Mouse (Mus musculus) urinary bladder, postnatal 4 days (tissue): ENCODE data around the gene Ctnnd2.

Experiments
- DNase-seq, 2 experiments: peaks; one replicate each; pipeline ENCODE4 v3.0.0; 2021 to 2022; ENCODE audit warnings: low spot score in 2 of 2

Gene Ctnnd2

DNA sequence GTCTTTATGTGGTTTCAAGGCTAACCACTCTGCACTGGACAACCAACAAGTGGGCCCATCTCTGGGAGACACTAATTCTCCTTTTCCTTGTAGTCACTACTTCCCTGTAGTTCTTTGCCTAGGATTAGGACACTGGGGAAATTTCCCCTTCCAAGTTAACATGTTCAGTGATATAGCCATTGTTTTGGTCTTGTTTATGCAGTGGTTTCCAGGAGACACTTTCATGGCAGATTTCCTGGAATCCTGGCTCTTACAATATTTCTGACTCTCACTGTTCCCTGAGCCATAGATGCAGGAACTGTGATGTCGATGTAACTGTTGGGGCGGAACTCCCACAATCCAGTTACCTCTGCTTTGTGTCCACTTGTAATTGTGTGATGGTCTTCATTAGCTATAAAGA is 814.5 kb downstream of the Ctnnd2 start:
- DNase-seq = no peak

DNA sequence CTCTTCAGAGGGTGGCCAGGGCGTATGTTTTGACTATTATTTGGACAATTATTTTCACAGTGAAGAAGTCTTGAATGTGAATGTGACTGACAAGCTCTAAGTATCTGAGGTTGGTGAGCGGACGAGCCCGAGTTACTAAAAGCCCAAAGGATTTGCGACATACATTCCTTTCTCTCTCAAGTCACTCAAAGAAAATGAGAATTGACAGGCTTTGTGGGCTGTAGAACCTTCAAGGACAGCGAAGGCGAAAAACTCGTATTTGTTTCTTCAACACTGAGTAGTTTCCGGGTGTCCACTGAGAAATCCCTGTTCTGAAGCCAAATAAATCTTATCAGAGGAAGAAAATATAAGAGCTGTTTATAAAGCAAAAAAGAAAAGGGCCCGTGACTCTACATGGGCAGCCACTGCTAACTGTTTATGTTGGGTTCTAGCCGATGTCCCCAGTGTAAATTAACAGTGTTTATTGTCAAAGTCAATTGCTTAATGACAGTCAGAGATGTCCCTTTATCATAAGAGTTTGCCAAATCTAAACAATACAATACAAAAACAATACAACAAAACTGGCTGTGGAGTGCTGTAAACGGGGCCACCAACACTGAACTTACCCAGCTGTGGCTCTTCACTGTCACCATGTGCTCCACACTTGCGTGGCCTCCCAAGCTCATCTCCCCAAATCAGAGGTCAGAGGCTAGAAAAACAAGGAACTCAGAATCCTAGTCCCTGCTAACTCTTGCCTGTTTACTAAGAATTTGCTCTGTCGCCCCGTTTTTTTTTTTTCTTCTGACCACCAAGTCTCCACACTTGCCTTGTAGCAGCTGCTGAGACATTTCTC is 818.2 kb downstream of the Ctnnd2 start:
- no peak for DNase-seq

DNA sequence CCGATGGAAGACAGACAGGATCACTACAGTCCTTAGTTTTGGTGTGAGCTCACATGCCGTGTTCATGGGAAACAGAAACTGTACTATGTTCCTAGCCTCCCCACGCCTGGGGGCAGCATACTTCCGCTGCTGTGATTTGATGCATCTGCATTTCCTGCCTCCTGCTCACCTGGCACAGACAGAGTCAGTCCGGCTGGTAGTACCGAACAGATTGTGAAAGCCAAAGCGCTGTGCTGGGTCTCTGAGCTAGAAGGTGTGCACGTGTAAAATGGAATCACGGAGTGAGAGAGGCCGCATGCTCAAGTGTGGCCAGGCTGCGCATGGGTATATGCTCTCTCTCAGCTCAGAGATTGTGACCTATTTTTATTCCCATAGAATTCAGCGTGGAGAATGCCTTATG is 820.0 kb downstream of the Ctnnd2 start:
- DNase-seq = no peak

DNA sequence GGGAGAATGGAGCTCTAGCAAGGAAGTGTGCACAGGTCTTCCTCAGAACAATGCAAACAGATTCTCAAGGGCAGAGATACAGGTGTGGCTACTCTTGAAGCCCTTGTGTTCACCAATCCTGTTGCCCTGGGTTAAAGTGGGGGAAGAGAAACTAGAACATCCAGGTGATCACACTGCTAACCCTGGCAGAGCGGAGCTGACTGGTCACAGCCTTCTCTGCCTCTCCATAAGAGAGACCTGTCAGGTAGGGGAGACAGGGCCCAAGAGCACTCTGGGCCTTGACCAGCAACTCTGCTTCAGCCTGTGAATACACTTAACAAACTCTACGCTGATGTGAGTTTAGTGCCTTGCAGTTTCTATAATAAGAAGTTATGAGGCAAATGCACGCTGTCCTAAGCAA is 820.5 kb downstream of the Ctnnd2 start:
- no peak for DNase-seq

DNA sequence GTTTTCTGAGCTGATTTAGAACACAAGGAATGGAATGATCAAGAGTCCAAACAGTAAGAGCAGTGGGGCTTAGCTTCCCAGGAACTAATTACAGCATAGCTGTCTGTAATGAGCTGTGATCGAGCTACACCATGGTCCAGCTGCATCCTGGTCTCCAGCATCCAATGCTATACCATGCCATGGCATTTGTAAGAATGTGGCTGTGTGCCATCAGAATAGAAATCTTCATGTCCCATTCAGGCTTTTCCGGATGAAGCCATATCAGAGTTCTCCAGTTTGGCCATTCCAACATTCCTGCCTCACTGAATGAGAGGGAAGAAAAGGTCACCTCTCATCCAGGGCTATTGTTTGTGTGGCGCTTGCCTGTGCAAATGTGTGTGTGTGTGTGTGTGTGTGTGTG is 823.0 kb downstream of the Ctnnd2 start:
- DNase-seq = no peak

DNA sequence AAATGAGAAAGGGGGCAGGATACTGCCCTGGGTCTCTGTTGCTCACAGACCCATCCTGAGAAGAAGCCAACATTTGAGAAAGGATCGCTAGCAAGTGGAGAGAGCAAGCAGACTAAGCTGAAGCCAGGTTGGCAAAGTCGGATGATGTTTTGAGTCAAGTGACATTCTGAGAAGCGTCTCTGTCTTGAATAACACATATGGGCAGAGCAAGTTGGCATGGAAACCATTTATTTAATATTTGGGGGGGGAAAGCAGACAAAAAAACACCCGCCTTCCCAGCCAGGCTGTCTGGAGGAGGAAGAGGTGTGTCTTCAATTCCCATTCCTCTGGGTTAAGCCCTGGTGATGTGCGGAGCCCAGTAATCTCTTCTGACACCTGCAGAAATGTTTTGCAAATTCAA is 832.1 kb downstream of the Ctnnd2 start:
- DNase-seq = no peak

DNA sequence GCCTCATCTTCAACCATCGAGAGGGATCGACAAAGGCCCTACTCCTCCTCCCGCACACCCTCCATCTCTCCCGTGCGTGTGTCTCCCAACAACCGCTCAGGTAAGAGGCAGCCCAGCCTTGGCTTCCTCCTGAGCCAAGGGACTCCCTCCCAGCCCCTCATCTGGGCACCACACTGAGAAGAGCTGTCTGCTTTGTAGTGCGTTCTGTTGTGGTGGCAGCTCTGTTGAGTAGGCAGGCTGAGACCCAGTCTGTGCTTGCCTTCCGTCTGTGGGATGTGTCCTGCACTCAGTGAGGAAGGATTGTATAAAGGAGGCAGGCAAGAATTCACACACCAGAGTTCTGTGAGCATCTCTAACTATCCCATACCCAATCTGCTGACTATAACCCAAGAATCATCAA is 832.6 kb downstream of the Ctnnd2 start:
- DNase-seq = no peak

DNA sequence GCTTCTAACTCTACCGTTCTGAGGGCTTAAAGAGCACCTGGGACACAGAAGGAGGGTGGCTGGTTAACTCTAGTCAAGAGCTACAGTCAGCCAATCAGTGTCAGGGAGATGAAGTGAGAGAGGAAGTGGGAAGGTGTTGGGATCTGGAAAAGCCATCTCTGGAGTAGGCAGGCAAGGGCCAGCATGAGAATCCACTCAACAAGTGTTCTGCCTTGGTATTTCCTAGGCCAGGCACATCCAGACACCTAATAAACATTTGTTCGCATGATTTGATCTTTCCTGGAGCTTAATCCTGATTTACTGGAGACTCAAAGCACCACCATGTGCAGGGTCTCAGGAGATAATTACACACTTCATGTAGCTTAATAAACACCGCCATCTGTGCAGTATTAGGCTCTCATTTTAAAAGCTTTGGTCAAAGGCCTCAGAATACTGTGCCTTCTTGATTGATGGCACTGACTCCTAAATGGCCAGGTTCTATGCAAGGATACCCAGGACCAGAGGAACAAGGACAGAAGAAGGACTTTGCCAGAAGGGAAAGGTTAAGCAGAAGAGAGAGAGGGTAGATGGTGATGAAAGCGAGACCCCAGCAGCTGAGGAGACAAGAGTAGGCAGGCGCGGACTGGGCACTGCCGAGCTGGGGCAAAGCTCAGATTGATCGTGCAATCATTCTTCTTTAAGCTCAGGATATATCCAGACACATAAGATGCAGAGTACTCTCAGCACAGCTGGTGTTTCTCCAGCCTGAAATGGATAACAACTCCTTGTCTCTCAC is 833.8 kb downstream of the Ctnnd2 start:
- no peak for DNase-seq

DNA sequence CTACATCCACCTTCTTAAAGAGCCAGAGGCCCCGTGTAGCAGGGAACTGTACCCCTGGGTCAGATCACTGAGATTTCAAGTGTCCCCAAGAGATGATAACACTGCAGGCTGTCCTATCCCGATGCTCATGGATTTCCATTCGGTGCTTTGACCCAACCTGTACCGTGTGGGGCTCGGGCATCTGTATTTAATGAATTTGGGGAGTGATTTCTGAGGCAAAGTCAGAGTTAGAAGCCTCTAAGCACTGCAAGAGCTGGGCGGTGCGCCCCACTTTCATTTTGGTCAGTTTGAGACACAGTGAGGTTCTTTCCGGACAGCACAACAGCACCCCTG is 834.4 kb downstream of the Ctnnd2 start:
- DNase-seq = no peak

DNA sequence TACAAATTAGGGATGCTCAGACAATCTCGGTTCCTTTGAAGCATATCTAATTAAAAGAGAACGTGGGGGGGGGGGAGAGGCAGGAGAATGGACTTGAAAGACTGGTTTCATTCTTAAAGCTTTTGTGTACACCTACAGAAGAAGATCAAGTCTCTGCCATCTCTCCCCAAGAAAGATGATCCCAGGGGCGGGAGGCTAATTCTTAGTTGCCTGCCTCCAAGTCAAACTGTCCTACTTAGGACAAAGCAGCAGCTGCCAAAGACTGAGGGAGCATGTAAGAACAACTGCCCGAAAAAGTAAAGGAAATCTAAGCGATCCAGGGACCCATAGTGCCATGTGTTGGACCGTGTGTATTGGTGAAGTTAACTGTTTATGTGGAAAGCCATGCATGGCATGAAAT is 836.2 kb downstream of the Ctnnd2 start:
- DNase-seq = no peak

DNA sequence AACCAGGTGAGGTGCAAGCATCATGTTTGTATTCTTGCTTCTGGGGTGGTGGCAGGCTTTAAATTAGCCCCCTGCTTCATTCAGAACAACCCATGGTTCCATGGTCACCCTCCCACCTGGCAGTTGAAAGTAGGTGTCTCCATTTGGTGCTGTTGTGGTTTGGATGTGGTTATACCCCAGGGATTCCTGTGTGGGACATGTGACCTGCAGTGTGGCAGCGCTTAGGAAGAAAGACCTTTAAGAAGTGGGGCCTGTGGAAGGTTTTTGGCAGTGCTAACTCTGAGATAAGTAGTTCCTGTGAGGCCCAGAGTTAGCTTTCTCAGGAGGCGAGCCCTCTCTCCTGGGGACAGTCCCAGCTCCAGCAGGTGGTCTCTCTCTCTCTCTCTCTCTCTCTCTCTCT is 848.4 kb downstream of the Ctnnd2 start:
- no peak for DNase-seq

DNA sequence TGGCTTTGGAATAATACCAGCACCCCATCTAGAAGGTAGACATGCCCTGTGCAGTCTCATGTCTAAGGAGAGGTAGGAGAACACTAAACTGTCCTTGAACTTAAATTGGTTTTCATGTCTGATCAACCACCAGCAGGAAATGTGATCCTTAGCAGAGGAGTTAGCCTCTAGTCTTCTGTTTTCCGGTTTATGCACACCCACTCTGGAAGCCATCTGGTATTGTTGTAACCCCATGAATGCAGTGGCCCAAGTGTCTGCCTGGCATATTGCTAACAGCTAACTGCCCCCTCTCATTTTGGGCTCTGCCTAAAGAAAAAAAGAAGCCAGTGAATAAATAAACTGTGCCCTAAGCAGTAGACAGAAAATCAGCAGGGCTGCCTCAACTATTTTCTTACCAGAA is 849.6 kb downstream of the Ctnnd2 start:
- DNase-seq = no peak

DNA sequence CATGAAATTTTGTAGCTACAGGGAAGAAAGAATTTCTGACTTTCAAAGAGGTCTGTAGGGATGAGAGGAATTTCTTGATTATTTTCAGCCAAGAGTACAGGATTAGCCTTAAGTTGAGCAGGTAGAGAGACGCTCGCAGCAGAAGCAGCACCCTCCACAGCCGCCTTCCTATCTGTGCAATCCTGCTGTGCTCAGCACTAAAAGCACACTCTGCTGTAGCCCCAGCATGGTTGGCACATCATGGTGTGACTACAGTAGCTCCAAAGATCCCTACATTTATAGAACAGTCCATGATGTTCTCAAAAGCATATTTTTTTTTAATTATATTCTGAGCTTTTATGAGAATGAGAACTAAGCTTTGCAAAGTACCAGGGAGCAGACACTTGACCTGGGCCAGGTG is 850.1 kb downstream of the Ctnnd2 start:
- DNase-seq = no peak

DNA sequence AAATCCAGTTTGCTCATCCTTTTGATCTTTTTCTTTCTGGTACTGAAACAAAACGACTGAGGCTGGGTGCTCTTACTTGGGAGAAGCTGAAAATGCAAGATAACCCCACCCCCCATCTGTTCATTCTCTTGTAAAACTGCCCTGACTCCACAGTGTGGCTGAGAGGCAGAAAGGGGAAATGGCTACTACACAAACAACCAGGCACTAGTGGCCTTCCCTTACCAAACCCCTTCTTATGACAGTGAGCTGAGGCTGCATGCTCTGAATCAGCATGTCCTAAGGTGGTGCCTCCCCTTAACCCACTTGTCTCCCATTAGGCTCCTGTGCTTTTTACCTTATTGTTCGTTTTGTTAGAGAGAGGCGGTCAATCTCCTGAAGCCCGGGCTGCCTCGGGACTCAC is 851.4 kb downstream of the Ctnnd2 start:
- no peak for DNase-seq

DNA sequence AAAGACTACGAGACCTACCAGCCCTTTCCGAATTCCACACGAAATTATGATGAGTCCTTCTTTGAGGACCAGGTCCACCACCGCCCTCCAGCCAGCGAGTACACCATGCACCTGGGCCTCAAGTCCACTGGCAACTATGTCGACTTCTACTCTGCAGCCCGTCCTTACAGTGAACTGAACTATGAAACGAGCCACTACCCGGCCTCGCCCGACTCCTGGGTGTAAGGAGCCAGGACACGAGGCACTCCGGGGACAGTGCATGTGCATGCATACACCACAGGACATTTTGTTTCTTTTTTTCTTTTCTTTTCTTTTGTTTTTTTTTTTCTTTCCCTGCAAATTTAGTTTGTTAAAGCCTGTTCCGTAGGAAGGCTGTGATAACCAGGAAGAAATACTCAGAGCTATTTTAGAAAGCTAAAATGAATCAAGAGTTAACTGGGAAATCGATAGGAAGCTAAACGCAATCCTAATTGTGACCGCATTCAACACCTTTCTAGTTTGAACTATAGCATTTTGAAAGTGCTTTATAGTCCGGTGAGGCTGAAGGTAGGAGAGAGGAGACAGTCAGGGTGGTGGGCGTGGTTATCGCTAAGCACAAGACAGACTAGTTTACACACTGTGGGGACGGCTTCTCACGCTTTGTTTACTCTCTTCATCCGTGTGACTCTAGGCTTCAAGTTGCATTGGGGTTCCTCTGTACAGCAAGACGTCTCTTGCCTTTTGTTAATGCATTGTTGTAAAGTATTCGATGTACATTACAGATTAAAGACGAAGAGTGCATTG is 855.2 kb downstream of the Ctnnd2 start:
- DNase-seq = no peak

DNA sequence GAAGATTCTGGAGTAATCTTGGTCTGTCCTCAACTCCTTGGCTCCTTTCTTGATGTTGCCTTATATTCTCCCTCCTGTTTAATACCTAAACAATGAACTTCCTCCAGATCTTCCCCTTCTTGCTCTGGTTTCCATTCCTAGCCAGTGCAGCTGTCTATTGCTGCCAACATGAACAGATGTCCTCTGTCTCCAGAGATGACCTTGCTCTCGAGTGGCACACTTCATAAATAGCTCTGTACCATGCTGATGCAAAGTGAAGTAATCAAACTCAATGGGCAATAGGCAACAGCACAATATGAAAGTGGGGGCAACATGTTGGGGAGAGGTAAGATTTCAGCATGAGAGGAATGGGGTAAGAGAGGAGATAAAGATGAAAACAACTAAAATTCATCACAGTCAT is 872.6 kb downstream of the Ctnnd2 start:
- no peak for DNase-seq

DNA sequence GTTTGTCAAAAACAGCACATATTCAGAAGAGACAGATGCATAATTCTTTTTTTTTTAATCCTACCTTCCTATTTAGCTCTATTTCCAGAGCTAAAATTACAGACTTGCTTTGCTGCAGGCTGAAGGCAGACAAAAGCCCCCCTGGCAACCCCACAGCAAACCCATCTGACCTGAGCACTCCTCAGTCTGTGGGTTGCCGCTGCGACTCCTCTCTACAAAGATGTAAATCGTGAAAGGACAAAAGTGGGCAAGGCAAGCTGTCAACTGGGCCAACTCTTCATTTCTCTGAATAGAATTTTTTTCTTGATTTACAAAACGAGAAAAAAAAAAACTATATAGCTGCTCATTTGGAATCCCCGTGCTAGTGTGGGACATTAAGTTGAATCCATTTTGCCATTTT is 879.1 kb downstream of the Ctnnd2 start:
- DNase-seq = no peak

DNA sequence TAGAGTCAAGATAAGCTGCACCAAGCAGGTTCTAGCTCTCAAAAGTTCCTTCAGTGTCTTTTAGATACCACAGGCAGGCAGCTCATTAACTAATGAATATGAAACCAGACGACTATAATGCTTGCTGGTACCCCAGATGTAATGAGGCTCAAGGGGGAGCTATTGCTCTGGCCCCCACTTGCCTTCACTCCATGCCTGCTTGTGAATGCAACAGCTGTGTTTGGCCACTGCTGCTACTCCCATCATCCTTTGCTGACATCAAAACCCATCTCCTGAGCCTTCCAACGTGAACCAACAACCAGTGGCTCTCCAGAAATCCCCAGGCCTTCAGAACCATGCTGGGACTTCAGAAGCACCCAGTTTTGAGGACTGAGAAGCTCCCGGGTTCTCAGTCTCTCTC is 883.8 kb downstream of the Ctnnd2 start:
- DNase-seq = no peak

DNA sequence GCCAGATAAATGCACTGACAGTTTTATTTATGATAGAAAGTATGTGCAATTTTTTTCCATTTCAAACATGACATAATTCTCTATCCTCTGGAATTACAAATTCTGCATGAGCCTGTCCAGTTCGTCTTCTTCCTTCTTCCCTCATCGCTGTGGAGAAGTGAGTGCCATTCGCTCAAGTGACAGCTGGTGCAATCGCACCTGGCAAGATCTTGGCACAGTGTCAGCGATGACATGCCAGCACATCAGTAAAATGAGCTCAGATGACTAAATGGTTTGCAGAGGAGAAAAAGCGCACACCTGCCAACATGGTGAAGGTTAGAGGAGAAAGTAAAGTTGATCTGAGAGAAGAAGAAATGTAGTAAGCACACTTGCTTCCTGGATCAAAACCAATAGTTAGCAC is 885.9 kb downstream of the Ctnnd2 start:
- no peak for DNase-seq

DNA sequence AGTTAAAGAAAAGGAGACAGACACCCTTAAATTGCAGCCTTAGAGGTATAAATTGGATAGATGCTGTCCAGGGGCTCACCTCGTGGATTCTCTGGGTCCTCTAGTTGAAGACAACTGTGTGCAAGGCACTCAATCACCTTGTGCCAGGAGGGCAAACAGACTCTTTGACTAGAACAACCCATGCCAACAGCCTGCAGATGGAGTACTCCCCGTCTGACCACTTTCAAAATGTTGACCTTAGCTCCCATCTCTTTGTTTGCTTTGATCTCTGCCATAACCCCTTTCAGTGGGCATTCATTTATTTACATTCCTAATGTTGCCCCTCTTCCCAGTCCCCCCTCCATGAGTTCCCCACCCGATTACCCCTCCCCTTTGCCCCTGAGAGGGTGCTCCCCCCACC is 891.3 kb downstream of the Ctnnd2 start:
- DNase-seq = no peak

DNA sequence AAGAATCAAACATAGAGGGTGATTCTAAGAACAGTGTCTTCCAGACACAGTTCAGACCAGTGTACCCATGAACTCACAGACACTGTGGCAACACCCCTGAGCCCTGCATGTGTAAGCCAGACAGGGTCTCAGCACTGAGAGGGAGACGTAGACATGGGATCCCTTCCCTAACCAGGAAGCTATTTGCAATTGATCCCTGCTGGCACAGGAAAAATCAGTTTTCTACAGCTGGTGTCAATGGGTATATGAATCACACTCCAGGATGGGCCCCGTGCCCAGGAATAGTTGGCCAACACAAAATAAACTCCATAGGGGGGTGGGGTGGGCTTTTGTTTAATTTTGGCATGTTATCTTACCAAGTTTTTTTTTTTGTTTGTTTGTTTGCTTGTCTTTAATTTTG is 895.7 kb downstream of the Ctnnd2 start:
- DNase-seq = no peak

DNA sequence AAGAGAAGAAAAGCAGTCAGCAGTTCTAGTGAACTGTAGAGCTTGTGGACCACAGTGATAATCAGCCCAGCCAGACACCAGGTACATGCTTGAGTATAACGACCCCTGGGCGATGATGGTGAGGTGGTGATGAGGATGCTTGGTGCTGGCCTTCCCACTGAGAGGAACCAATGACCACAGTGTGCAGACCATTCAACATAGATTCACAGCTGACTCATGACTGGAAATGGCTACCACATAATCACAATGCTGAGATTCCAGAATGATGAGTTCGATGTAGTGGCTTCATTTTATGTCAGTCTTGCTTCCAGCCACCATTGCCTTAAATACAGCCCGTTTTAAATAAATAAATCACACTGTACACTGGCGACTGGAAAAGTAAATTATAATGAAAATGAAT is 897.9 kb downstream of the Ctnnd2 start:
- no peak for DNase-seq
